Mouse (Mus musculus): Measurements from ENCODE around the gene Grm4.

GRCm38 (mm10) chr17:27454396-27454795 is 66.8 kb downstream of the Grm4 start:
- no peak for TF ChIP-seq CTCF (IDR thresholded peaks at IDR 0.05; ENCODE audit: low read depth)
- no peak for TF ChIP-seq EP300 (IDR thresholded peaks at IDR 0.05; ENCODE audit: low read depth)

Measured in liver, embryonic 14.5 days (tissue).